Mouse (Mus musculus): ENCODE results near the gene Nek6. TPM values are rescaled to one million over a fixed set of nuclear protein-coding genes. Genes with fewer than 3 reads are reported as not detected.

Nek6 gene
- polyA plus RNA-seq, 1 experiment from 2014 or later = 85.7 TPM

- Histone ChIP-seq H3K9me3 (replicated peaks) (no peaks in the 10 kb centered on the region), H3K4me3 (peak overlapping the region; percentile 83), H3K27ac (peak overlapping the region; percentile 66; the same call in 1 of the 2 replicates), H3K9ac (peak overlapping the region; percentile 83), H3K4me2 (replicated peaks) (peak overlapping the region; percentile 77), H3K27me3 (peaks cover 4% of the 10 kb centered on the region; the same call in 1 of the 2 replicates), H3K36me3 (no peaks in the 10 kb centered on the region), H3K4me1 (peaks cover 32% of the 10 kb centered on the region)
- ATAC-seq (ENCODE audit: low FRiP score) = peak; percentile 29; the same call in 1 of the 2 replicates
- WGBS = 8% methylated on average over 16 of the region's 16 CpGs
These were observed 1.1 kb downstream of the Nek6 start for GRCm38 (mm10) chr2:38512308-38513182.

- peak overlapping the region; percentile 77 for H3K4me2 ChIP-seq (replicated peaks)
- ATAC-seq (ENCODE audit: low FRiP score) = no peak
- H3K27me3 ChIP-seq = peaks cover 4% of the 10 kb centered on the region; the same call in 1 of the 2 replicates
- peak overlapping the region; percentile 83 for H3K4me3 ChIP-seq
- no peaks in the 10 kb centered on the region for H3K9me3 ChIP-seq (replicated peaks)
- 67% methylated on average over 2 of the region's 2 CpGs for WGBS
- H3K27ac ChIP-seq = peak overlapping the region; percentile 66; the same call in 1 of the 2 replicates
- H3K4me1 ChIP-seq = peaks cover 32% of the 10 kb centered on the region
- no peaks in the 10 kb centered on the region for H3K36me3 ChIP-seq
- H3K9ac ChIP-seq = no peak overlapping the region
These were observed 1.7 kb downstream of the Nek6 start for GRCm38 (mm10) chr2:38513183-38513529.

- H3K4me2 ChIP-seq (replicated peaks) = no peak overlapping the region
- no peak for ATAC-seq (ENCODE audit: low FRiP score)
- WGBS = 75% methylated on average over 7 of the region's 7 CpGs
These were observed 3.0 kb downstream of the Nek6 start for GRCm38 (mm10) chr2:38514411-38514810.

GRCm38 (mm10) chr2:38515446-38515845 lies 4.0 kb downstream of the Nek6 start:
- H3K9me3 ChIP-seq (replicated peaks) = no peaks in the 10 kb centered on the region
- H3K4me3 ChIP-seq = no peak overlapping the region
- peaks cover 40% of the 10 kb centered on the region for H3K4me1 ChIP-seq
- peak overlapping the region; percentile 46 for H3K27ac ChIP-seq
- no peaks in the 10 kb centered on the region; the same call in 1 of the 2 replicates for H3K27me3 ChIP-seq
- no peak overlapping the region for H3K9ac ChIP-seq
- ATAC-seq (ENCODE audit: low FRiP score) = 0 out of 2 replicates have a peak, but pooled peaks have one; percentile 12
- H3K36me3 ChIP-seq = no peaks in the 10 kb centered on the region
- 4% methylated on average over 6 of the region's 6 CpGs for WGBS
- no peak overlapping the region; the same call in 1 of the 2 replicates for H3K4me2 ChIP-seq (replicated peaks)

More at GRCm38 (mm10) chr2:38514411-38514810, 3.0 kb downstream of the Nek6 start:
- H3K9ac ChIP-seq = no peak overlapping the region
- peaks cover 32% of the 10 kb centered on the region for H3K4me1 ChIP-seq
- no peaks in the 10 kb centered on the region for H3K36me3 ChIP-seq
- H3K4me3 ChIP-seq = no peak overlapping the region
- no peak overlapping the region for H3K27ac ChIP-seq
- H3K9me3 ChIP-seq (replicated peaks) = no peaks in the 10 kb centered on the region
- H3K27me3 ChIP-seq = peaks cover 4% of the 10 kb centered on the region; the same call in 1 of the 2 replicates

GRCm38 (mm10) chr2:38516471-38516870 lies 5.0 kb downstream of the Nek6 start:
- H3K4me2 ChIP-seq (replicated peaks) = no peak overlapping the region
- 62% methylated on average over 3 of the region's 3 CpGs for WGBS
- H3K36me3 ChIP-seq = no peaks in the 10 kb centered on the region
- no peak overlapping the region for H3K9ac ChIP-seq
- no peak overlapping the region for H3K27ac ChIP-seq
- no peak for ATAC-seq (ENCODE audit: low FRiP score)
- no peak overlapping the region for H3K4me3 ChIP-seq
- H3K27me3 ChIP-seq = no peaks in the 10 kb centered on the region; the same call in 1 of the 2 replicates
- peaks cover 49% of the 10 kb centered on the region for H3K4me1 ChIP-seq
- no peaks in the 10 kb centered on the region for H3K9me3 ChIP-seq (replicated peaks)

- no peak overlapping the region for H3K4me2 ChIP-seq (replicated peaks)
- no peak overlapping the region for H3K27ac ChIP-seq
- 70% methylated on average over 6 of the region's 6 CpGs for WGBS
- H3K9me3 ChIP-seq (replicated peaks) = no peaks in the 10 kb centered on the region
- no peaks in the 10 kb centered on the region for H3K36me3 ChIP-seq
- H3K4me1 ChIP-seq = peaks cover 53% of the 10 kb centered on the region
- no peaks in the 10 kb centered on the region; the same call in 1 of the 2 replicates for H3K27me3 ChIP-seq
- H3K4me3 ChIP-seq = no peak overlapping the region
- ATAC-seq (ENCODE audit: low FRiP score) = no peak
- H3K9ac ChIP-seq = no peak overlapping the region
These were observed 5.6 kb downstream of the Nek6 start for GRCm38 (mm10) chr2:38517045-38517444.

- Histone ChIP-seq H3K9ac (no peak overlapping the region), H3K4me3 (no peak overlapping the region), H3K4me1 (peaks cover 41% of the 10 kb centered on the region), H3K4me2 (replicated peaks) (no peak overlapping the region), H3K27ac (no peak overlapping the region), H3K27me3 (no peaks in the 10 kb centered on the region), H3K36me3 (no peaks in the 10 kb centered on the region), H3K9me3 (replicated peaks) (no peaks in the 10 kb centered on the region)
- no peak for ATAC-seq (ENCODE audit: low FRiP score)
- 96% methylated on average over 5 of the region's 5 CpGs for WGBS
These were observed 7.3 kb downstream of the Nek6 start for GRCm38 (mm10) chr2:38518719-38519118.

GRCm38 (mm10) chr2:38519934-38520333 lies 8.5 kb downstream of the Nek6 start:
- no peak for ATAC-seq (ENCODE audit: low FRiP score)
- H3K9me3 ChIP-seq (replicated peaks) = no peaks in the 10 kb centered on the region
- no peak overlapping the region for H3K4me2 ChIP-seq (replicated peaks)
- no peak overlapping the region for H3K4me3 ChIP-seq
- H3K27ac ChIP-seq = no peak overlapping the region; the same call in 1 of the 2 replicates
- 74% methylated on average over 11 of the region's 11 CpGs for WGBS
- no peaks in the 10 kb centered on the region for H3K36me3 ChIP-seq
- peaks cover 31% of the 10 kb centered on the region for H3K4me1 ChIP-seq
- H3K9ac ChIP-seq = no peak overlapping the region
- no peaks in the 10 kb centered on the region for H3K27me3 ChIP-seq

GRCm38 (mm10) chr2:38521618-38522017 lies 10.2 kb downstream of the Nek6 start:
- Histone ChIP-seq H3K4me1 (peaks cover 33% of the 10 kb centered on the region), H3K4me3 (no peak overlapping the region), H3K9me3 (replicated peaks) (no peaks in the 10 kb centered on the region), H3K9ac (no peak overlapping the region), H3K27ac (no peak overlapping the region), H3K4me2 (replicated peaks) (no peak overlapping the region), H3K36me3 (no peaks in the 10 kb centered on the region), H3K27me3 (no peaks in the 10 kb centered on the region)
- ATAC-seq (ENCODE audit: low FRiP score) = 0 out of 2 replicates have a peak, but pooled peaks have one; percentile 38
- WGBS = 82% methylated on average over 12 of the region's 12 CpGs

GRCm38 (mm10) chr2:38522354-38522753 lies 10.9 kb downstream of the Nek6 start:
- Histone ChIP-seq H3K4me3 (no peak overlapping the region), H3K27ac (no peak overlapping the region), H3K4me2 (replicated peaks) (no peak overlapping the region), H3K27me3 (no peaks in the 10 kb centered on the region), H3K4me1 (peaks cover 33% of the 10 kb centered on the region), H3K36me3 (no peaks in the 10 kb centered on the region), H3K9me3 (replicated peaks) (no peaks in the 10 kb centered on the region), H3K9ac (no peak overlapping the region)
- ATAC-seq (ENCODE audit: low FRiP score) = no peak
- 64% methylated on average over 2 of the region's 2 CpGs for WGBS

GRCm38 (mm10) chr2:38523781-38524445 lies 12.5 kb downstream of the Nek6 start:
- Histone ChIP-seq H3K27ac (no peak overlapping the region), H3K4me1 (peaks cover 33% of the 10 kb centered on the region), H3K4me3 (no peak overlapping the region), H3K36me3 (no peaks in the 10 kb centered on the region), H3K9ac (no peak overlapping the region), H3K27me3 (no peaks in the 10 kb centered on the region), H3K9me3 (replicated peaks) (no peaks in the 10 kb centered on the region), H3K4me2 (replicated peaks) (no peak overlapping the region)
- no peak for ATAC-seq (ENCODE audit: low FRiP score)
- WGBS = 81% methylated on average over 10 of the region's 10 CpGs

- Histone ChIP-seq H3K9ac (no peak overlapping the region), H3K36me3 (no peaks in the 10 kb centered on the region), H3K27me3 (no peaks in the 10 kb centered on the region), H3K9me3 (replicated peaks) (no peaks in the 10 kb centered on the region), H3K27ac (no peak overlapping the region), H3K4me3 (no peak overlapping the region), H3K4me1 (peaks cover 36% of the 10 kb centered on the region), H3K4me2 (replicated peaks) (no peak overlapping the region)
- no peak for ATAC-seq (ENCODE audit: low FRiP score)
- WGBS = 85% methylated on average over 3 of the region's 3 CpGs
These were observed 13.6 kb downstream of the Nek6 start for GRCm38 (mm10) chr2:38525034-38525433.

All from hindbrain, embryonic 12.5 days (tissue).